Mouse (Mus musculus) kidney, postnatal 0 days (tissue): ENCODE results near the gene Egln3. TPM values are rescaled to one million over a fixed set of nuclear protein-coding genes. Genes with fewer than 3 reads are reported as not detected.

Source experiments
- ATAC-seq: fragments of 200-750 bp; cut with Nextera tagmentation; replicated peaks from 2 replicates; pipeline ENCODE4 v1.8.0; 2017; ENCODE audit warnings: low read depth, moderate number of reproducible peaks, moderate TSS enrichment, moderate library complexity; ENCODE audit not compliant: low FRiP score
- DNase-seq: peaks from one replicate; pipeline ENCODE4 v3.0.0-alpha.2; 2016; ENCODE audit warnings: low spot score
- H3K27ac ChIP-seq: fragments of 300-500 bp; sonication (generic); 2 replicates; pipeline ENCODE4 v1.5.1; 2014; ENCODE audit warnings: mild to moderate bottlenecking
- H3K27me3 ChIP-seq: fragments of 300-500 bp; sonication (generic); 2 replicates; pipeline ENCODE4 v1.6.1; 2014; ENCODE audit warnings: low read length, mixed read lengths; ENCODE audit not compliant: insufficient read depth
- H3K36me3 ChIP-seq: fragments of 300-500 bp; sonication (generic); 2 replicates; pipeline ENCODE4 v1.6.1; 2014; ENCODE audit warnings: low read length, mixed read lengths; ENCODE audit not compliant: insufficient read depth
- H3K4me1 ChIP-seq: fragments of 300-500 bp; sonication (generic); replicated peaks from 2 replicates; pipeline ENCODE4 v1.6.1; 2014; ENCODE audit warnings: antibody characterized with exemption, low read length, mixed read lengths; ENCODE audit not compliant: insufficient read depth
- H3K4me2 ChIP-seq: fragments of 300-500 bp; sonication (generic); 2 replicates; pipeline ENCODE4 v1.6.1; 2014; ENCODE audit warnings: mild to moderate bottlenecking, low read length, moderate library complexity, mixed read lengths
- H3K4me3 ChIP-seq: fragments of 300-500 bp; sonication (generic); replicated peaks from 2 replicates; pipeline ENCODE4 v1.5.1; 2014; ENCODE audit warnings: low read depth, low read length
- H3K9ac ChIP-seq: fragments of 300-500 bp; sonication (generic); 2 replicates; pipeline ENCODE4 v1.6.1; 2014; ENCODE audit warnings: low read depth, low read length
- H3K9me3 ChIP-seq: fragments of 300-500 bp; sonication (generic); replicated peaks from 2 replicates; pipeline ENCODE4 v1.6.1; 2016; ENCODE audit warnings: low read length, inconsistent platforms, mixed read lengths
- CTCF ChIP-seq: IDR thresholded peaks from 2 replicates; pipeline ENCODE4 v1.5.1; 2016; ENCODE audit warnings: antibody characterized with exemption, low read depth, mild to moderate bottlenecking, moderate library complexity
- WGBS: fragments of 180-500 bp; shearing (Covaris S2); extraction: QIAGEN DNeasy Blood & Tissue Kit; methylation state at CpG from one replicate; pipeline ENCODE4 v1.1.7; 2014; 5-methylcytosine and 5-hydroxymethylcytosine counted together
- polyA plus RNA-seq: library from polyadenylated mRNA; unstranded; fragments of >200 nt; fragmentation: Nextera tagmentation; extraction: Ambion mirVana; gene quantifications from 2 replicates; pipeline ENCODE4 v1.2.1, GENCODE M21; 2015

Gene Egln3
- polyA plus RNA-seq, 1 experiment from 2014 or later, result 13.3 TPM

GRCm38 (mm10) chr12:54198282-54198918 is 5.3 kb downstream of the Egln3 start:
- Histone ChIP-seq H3K27ac (no peak overlapping the region), H3K9me3 (no peaks in the 10 kb centered on the region), H3K4me2 (peak overlapping the region; percentile 43), H3K27me3 (no peaks in the 10 kb centered on the region), H3K4me3 (no peak overlapping the region), H3K36me3 (no peaks in the 10 kb centered on the region), H3K4me1 (peaks cover 20% of the 10 kb centered on the region), H3K9ac (no peak overlapping the region)
- ATAC-seq (no peak), DNase-seq (no peak)
- no peak for TF ChIP-seq CTCF
- WGBS, result 76% methylated on average over 4 of the region's 4 CpGs

- ATAC-seq, result no peak
- Histone ChIP-seq H3K4me3 (peak overlapping the region; percentile 13; the same call in 1 of the 2 replicates), H3K27ac (no peak overlapping the region), H3K4me1 (peaks cover 20% of the 10 kb centered on the region), H3K9ac (no peak overlapping the region), H3K27me3 (no peaks in the 10 kb centered on the region), H3K4me2 (peak overlapping the region; percentile 43), H3K9me3 (no peaks in the 10 kb centered on the region), H3K36me3 (no peaks in the 10 kb centered on the region)
- no peak for DNase-seq
- TF ChIP-seq CTCF, result no peak
- WGBS, result 42% methylated on average over 11 of the region's 11 CpGs
These were observed 5.8 kb downstream of the Egln3 start for GRCm38 (mm10) chr12:54197849-54198248.

- H3K4me1 ChIP-seq, result peaks cover 16% of the 10 kb centered on the region
- no peak for TF ChIP-seq CTCF
- H3K4me2 ChIP-seq, result peak overlapping the region; percentile 43
- DNase-seq, result no peak
- ATAC-seq, result no peak
- H3K9ac ChIP-seq, result no peak overlapping the region
- 44% methylated on average over 6 of the region's 6 CpGs for WGBS
- H3K9me3 ChIP-seq, result no peaks in the 10 kb centered on the region
- H3K4me3 ChIP-seq, result peak overlapping the region; percentile 13; the same call in 1 of the 2 replicates
- no peaks in the 10 kb centered on the region for H3K27me3 ChIP-seq
- no peak overlapping the region for H3K27ac ChIP-seq
- no peaks in the 10 kb centered on the region for H3K36me3 ChIP-seq
These were observed 6.3 kb downstream of the Egln3 start for GRCm38 (mm10) chr12:54197301-54197782.

GRCm38 (mm10) chr12:54196881-54197280 is 6.8 kb downstream of the Egln3 start:
- TF ChIP-seq CTCF, result no peak
- DNase-seq, result no peak
- no peaks in the 10 kb centered on the region for H3K9me3 ChIP-seq
- no peak overlapping the region for H3K27ac ChIP-seq
- 71% methylated on average over 8 of the region's 8 CpGs for WGBS
- ATAC-seq, result no peak
- no peak overlapping the region for H3K9ac ChIP-seq
- H3K27me3 ChIP-seq, result no peaks in the 10 kb centered on the region
- peak overlapping the region; percentile 43; the same call in 1 of the 2 replicates for H3K4me2 ChIP-seq
- H3K36me3 ChIP-seq, result no peaks in the 10 kb centered on the region
- H3K4me3 ChIP-seq, result no peak overlapping the region
- H3K4me1 ChIP-seq, result peaks cover 17% of the 10 kb centered on the region

GRCm38 (mm10) chr12:54194159-54194558 is 9.5 kb downstream of the Egln3 start:
- DNase-seq, result no peak
- no peak overlapping the region for H3K27ac ChIP-seq
- ATAC-seq, result no peak
- no peak for TF ChIP-seq CTCF
- no peaks in the 10 kb centered on the region for H3K36me3 ChIP-seq
- H3K4me3 ChIP-seq, result no peak overlapping the region
- H3K4me1 ChIP-seq, result peaks cover 33% of the 10 kb centered on the region
- no peak overlapping the region for H3K4me2 ChIP-seq
- H3K9me3 ChIP-seq, result no peaks in the 10 kb centered on the region
- no peaks in the 10 kb centered on the region for H3K27me3 ChIP-seq
- 26% methylated on average over 5 of the region's 5 CpGs for WGBS
- no peak overlapping the region for H3K9ac ChIP-seq

- Histone ChIP-seq H3K9me3 (no peaks in the 10 kb centered on the region), H3K4me1 (peaks cover 30% of the 10 kb centered on the region), H3K27ac (peak overlapping the region; percentile 74), H3K9ac (peak overlapping the region; percentile 24; the same call in 1 of the 2 replicates), H3K4me3 (peak overlapping the region; percentile 16; the same call in 1 of the 2 replicates), H3K36me3 (no peaks in the 10 kb centered on the region), H3K27me3 (no peaks in the 10 kb centered on the region), H3K4me2 (peak overlapping the region; percentile 48)
- DNase-seq, result no peak
- ATAC-seq, result no peak
- no peak for TF ChIP-seq CTCF
- 5% methylated on average over 5 of the region's 5 CpGs for WGBS
These were observed 11.4 kb downstream of the Egln3 start for GRCm38 (mm10) chr12:54192305-54192661.
